Mouse (Mus musculus) testis, adult 2 months (tissue): ENCODE results near the gene Lin28a.

Source experiments
- CTCF ChIP-seq: fragments of 200-500 bp; IDR thresholded peaks from 2 replicates; pipeline ENCODE4 v1.5.1; 2012; ENCODE audit warnings: low read depth, mild to moderate bottlenecking, inconsistent platforms, low read length, moderate library complexity; ENCODE audit not compliant: control insufficient read depth, insufficient read depth, insufficient replicate concordance
- POLR2A ChIP-seq: fragments of 200-500 bp; IDR thresholded peaks from 2 replicates; pipeline ENCODE4 v1.6.1; 2012; ENCODE audit warnings: low read depth, mild to moderate bottlenecking, inconsistent platforms, low read length, moderate library complexity; ENCODE audit not compliant: control insufficient read depth

DNA sequence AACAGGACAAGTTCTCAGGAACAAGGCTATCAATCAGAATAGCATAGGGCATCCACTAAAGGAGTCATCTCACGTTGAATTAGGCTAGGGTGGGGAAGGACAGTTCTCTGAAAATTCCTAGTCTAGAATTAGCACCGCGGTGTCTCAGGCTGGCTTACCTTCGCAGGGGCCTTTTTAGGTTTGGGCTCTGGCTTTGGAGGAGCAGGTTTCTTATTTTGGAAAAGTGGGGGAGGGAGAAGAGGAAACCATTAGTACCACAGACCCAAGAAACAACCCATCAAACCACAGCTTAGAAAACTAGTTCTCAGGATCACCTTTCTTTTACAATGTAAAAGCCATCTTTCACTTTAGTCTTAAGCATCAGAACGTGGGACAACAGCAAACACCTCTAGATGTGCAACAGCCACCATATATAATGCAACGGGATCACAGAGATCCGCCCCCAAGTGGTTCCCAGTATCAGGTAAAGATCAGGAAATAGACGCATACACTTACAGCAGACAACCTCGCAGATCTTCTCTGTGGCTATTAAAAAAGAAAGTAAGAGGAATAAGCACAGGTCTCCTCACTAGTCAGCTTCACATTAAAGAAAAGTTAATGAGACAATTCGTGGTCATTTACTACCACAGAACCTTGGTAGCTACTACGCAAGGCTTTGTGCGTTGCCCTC lies 52.2 kb downstream of the Lin28a start:
- TF ChIP-seq CTCF (no peak), POLR2A (no peak)
